Comparison of ENCODE assay signal across 8 mouse cellular contexts in genomic region chr5:123343707-123344627, GRCm38 (mm10). TPM values are rescaled to one million over a fixed set of nuclear protein-coding genes. Genes with fewer than 3 reads are reported as not detected.
DNase-seq lines count a peak whose midpoint lies in the region; ATAC-seq and TF ChIP-seq lines count a peak whose summit lies in the region.

Bcl7a (plus strand) TSS chr5:123343834.

- peak; percentile 88 for DNase-seq in ES-CJ7 (ENCODE audit: low read depth, low spot score)
- DNase-seq in forebrain, embryonic 14.5 days (ENCODE audit: low spot score) = peak; percentile 96
- DNase-seq in heart, postnatal 10 days = peak; percentile 94 to 95
- DNase-seq in kidney, postnatal 4 days = peak; percentile 92 to 94
- DNase-seq in stomach, postnatal 0 days (ENCODE audit: low spot score) = peak; percentile 89

- no peaks in the 10 kb centered on the region for H3K27me3 ChIP-seq in forebrain, embryonic 14.5 days (replicated peaks; ENCODE audit: control insufficient read depth, insufficient read depth, low read length)
- H3K27me3 ChIP-seq in liver, embryonic 15.5 days = no peaks in the 10 kb centered on the region
- no peaks in the 10 kb centered on the region for H3K27me3 ChIP-seq in neural tube, embryonic 12.5 days (replicated peaks)
- no peaks in the 10 kb centered on the region for H3K27me3 ChIP-seq in stomach, postnatal 0 days (ENCODE audit: control insufficient read depth, insufficient read depth, low read length)

- peak within 1 kb of the TSS; percentile 99 for H3K9ac ChIP-seq in forebrain, embryonic 14.5 days (ENCODE audit: low read length)
- H3K9ac ChIP-seq in liver, embryonic 15.5 days = peak within 1 kb of the TSS; percentile 85
- peak within 1 kb of the TSS; percentile 99 for H3K9ac ChIP-seq in neural tube, embryonic 12.5 days
- H3K9ac ChIP-seq in stomach, postnatal 0 days (ENCODE audit: low read length) = peak within 1 kb of the TSS; percentile 87

- H3K36me3 ChIP-seq in forebrain, embryonic 14.5 days (ENCODE audit: control insufficient read depth, insufficient read depth, low read length) = peaks cover 3% of the 10 kb centered on the region; the same call in 1 of the 2 replicates
- H3K36me3 ChIP-seq in liver, embryonic 15.5 days (replicated peaks) = no peaks in the 10 kb centered on the region
- peaks cover 3% of the 10 kb centered on the region; the same call in 1 of the 2 replicates for H3K36me3 ChIP-seq in neural tube, embryonic 12.5 days
- H3K36me3 ChIP-seq in stomach, postnatal 0 days (ENCODE audit: control insufficient read depth, insufficient read depth, low read length) = no peaks in the 10 kb centered on the region

- peak within 1 kb of the TSS; percentile 96 for H3K4me3 ChIP-seq in forebrain, embryonic 14.5 days (ENCODE audit: low read depth, low read length)
- H3K4me3 ChIP-seq in liver, embryonic 15.5 days (replicated peaks) = peak within 1 kb of the TSS; percentile 89
- peak within 1 kb of the TSS; percentile 96 for H3K4me3 ChIP-seq in neural tube, embryonic 12.5 days
- peak within 1 kb of the TSS; percentile 88 for H3K4me3 ChIP-seq in stomach, postnatal 0 days (ENCODE audit: low read depth, low read length)

- H3K4me2 ChIP-seq in forebrain, embryonic 14.5 days (ENCODE audit: low read length) = peak within 1 kb of the TSS; percentile 81
- peak within 1 kb of the TSS; percentile 97 for H3K4me2 ChIP-seq in liver, embryonic 15.5 days
- peak within 1 kb of the TSS; percentile 91 for H3K4me2 ChIP-seq in neural tube, embryonic 12.5 days (replicated peaks)
- H3K4me2 ChIP-seq in stomach, postnatal 0 days (replicated peaks; ENCODE audit: low read depth) = peak within 1 kb of the TSS; percentile 93

- intact Hi-C loops in heart, postnatal 10 days (cut with DNase I) = loop anchor here (5.0 kb wide), 1 partner anchor 47 kb away; no protein-coding TSS in a partner anchor

- H3K9me3 ChIP-seq in forebrain, embryonic 14.5 days (replicated peaks; ENCODE audit: control insufficient read depth, low read length) = no peaks in the 10 kb centered on the region
- no peaks in the 10 kb centered on the region for H3K9me3 ChIP-seq in liver, embryonic 15.5 days (replicated peaks)
- H3K9me3 ChIP-seq in neural tube, embryonic 12.5 days = no peaks in the 10 kb centered on the region
- no peaks in the 10 kb centered on the region for H3K9me3 ChIP-seq in stomach, postnatal 0 days (ENCODE audit: control insufficient read depth, low read length)

- peak; percentile 69; the same call in 1 of the 2 replicates for ATAC-seq in cerebellum, adult (ENCODE audit: insufficient number of reproducible peaks, low FRiP score, low TSS enrichment)
- ATAC-seq in forebrain, embryonic 14.5 days = peak; percentile 92
- ATAC-seq in liver, embryonic 15.5 days (ENCODE audit: insufficient read depth) = peak; percentile 80
- peak; percentile 87 for ATAC-seq in neural tube, embryonic 12.5 days (ENCODE audit: low FRiP score, low read depth)
- peak; percentile 83 for ATAC-seq in stomach, postnatal 0 days (ENCODE audit: low FRiP score, low TSS enrichment)

- 1% methylated on average over 65 of the region's 69 CpGs for WGBS in forebrain, embryonic 14.5 days
- WGBS in liver, embryonic 15.5 days (ENCODE audit: insufficient replicate concordance) = 2% methylated on average over 69 of the region's 69 CpGs
- 1% methylated on average over 68 of the region's 69 CpGs for WGBS in neural tube, embryonic 12.5 days
- 1% methylated on average over 52 of the region's 69 CpGs for WGBS in stomach, postnatal 0 days

- H3K4me1 ChIP-seq in forebrain, embryonic 14.5 days (ENCODE audit: control insufficient read depth, insufficient read depth, low read length) = peaks cover 15% of the 10 kb centered on the region
- peaks cover 43% of the 10 kb centered on the region for H3K4me1 ChIP-seq in liver, embryonic 15.5 days (replicated peaks)
- H3K4me1 ChIP-seq in neural tube, embryonic 12.5 days = peaks cover 31% of the 10 kb centered on the region
- H3K4me1 ChIP-seq in stomach, postnatal 0 days (replicated peaks; ENCODE audit: control insufficient read depth, insufficient read depth) = 0 out of 2 replicates have a peak, but pooled peaks cover 2% of the 10 kb centered on the region

- no peak for TF ChIP-seq EP300 in stomach, postnatal 0 days (optimal IDR thresholded peaks at IDR 0.05)

- peak within 1 kb of the TSS; percentile 100 for H3K27ac ChIP-seq in forebrain, embryonic 14.5 days (ENCODE audit: low read depth, low read length)
- H3K27ac ChIP-seq in liver, embryonic 15.5 days (replicated peaks) = peak within 1 kb of the TSS; percentile 84
- H3K27ac ChIP-seq in neural tube, embryonic 12.5 days = peak within 1 kb of the TSS; percentile 99
- H3K27ac ChIP-seq in stomach, postnatal 0 days (replicated peaks) = peak within 1 kb of the TSS; percentile 96

- TF ChIP-seq CTCF in stomach, postnatal 0 days (IDR thresholded peaks at IDR 0.05; ENCODE audit: low read depth) = peak; percentile 60

RNA-seq across cellular contexts. Expression of gene Bcl7a, which starts in this region (rescaled TPM):
- 71.6 and 78.2 TPM in 2 replicates for polyA plus RNA-seq in forebrain, embryonic 14.5 days (2014; fragmentation: Nextera tagmentation; extraction: Ambion mirVana)
- total RNA-seq in heart, postnatal 10 days (2021) = 10 to 100 TPM; 11.9 to 14.2 TPM
- polyA plus RNA-seq in liver, embryonic 15.5 days (2015; fragmentation: Nextera tagmentation; extraction: Ambion mirVana) = 5.6 and 5.9 TPM in 2 replicates
- polyA plus RNA-seq in neural tube, embryonic 12.5 days (2016; fragmentation: Nextera tagmentation; extraction: Ambion mirVana) = 66.7 and 70.9 TPM in 2 replicates
- polyA plus RNA-seq in stomach, postnatal 0 days (2015; fragmentation: Nextera tagmentation; extraction: Ambion mirVana) = 5.9 and 6.4 TPM in 2 replicates

Comparison
In these comparisons a context has a peak if more than half of its experiments do, and no peak if none do; other contexts are left out.
1. Peak in every context shown above with its lines: DNase-seq, ATAC-seq, H3K4me3 ChIP-seq and H3K27ac ChIP-seq.